Mouse (Mus musculus) bone marrow macrophage, adult 2 months (primary cell): ENCODE measurements around the gene Krtap5-5.

Experiments
- CTCF ChIP-seq: IDR thresholded peaks from 2 replicates; pipeline ENCODE4 v1.5.1; 2012; ENCODE audit warnings: low read depth, mild to moderate bottlenecking, low read length, moderate library complexity
- POLR2A ChIP-seq: IDR thresholded peaks from 2 replicates; pipeline ENCODE4 v1.6.1; 2012; ENCODE audit warnings: mild to moderate bottlenecking, low read depth, low read length, borderline replicate concordance

DNA sequence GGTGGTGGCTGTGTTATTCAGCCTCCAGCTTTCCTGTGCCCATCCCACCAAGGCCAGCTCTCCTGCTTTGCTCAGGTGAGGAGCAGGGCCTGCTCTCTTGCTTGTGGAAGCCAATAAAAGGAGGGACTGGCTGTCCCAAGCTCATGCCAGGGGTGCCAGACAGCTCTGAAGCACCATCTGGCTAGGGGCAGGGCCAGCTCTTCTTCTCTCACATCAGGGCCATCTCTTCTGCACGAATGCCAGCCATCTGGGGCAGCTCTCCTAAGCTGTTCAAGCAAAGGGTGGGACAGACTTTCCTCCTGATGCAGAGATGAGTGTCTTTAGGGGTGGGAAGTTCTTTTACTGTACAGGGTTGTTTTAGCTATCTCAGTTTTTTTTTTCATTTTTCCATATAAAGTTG lies 48.8 kb downstream of the Krtap5-5 start:
- no peak for TF ChIP-seq CTCF
- TF ChIP-seq POLR2A = no peak
